Mouse (Mus musculus): ENCODE measurements around the gene Sobp.

DNA sequence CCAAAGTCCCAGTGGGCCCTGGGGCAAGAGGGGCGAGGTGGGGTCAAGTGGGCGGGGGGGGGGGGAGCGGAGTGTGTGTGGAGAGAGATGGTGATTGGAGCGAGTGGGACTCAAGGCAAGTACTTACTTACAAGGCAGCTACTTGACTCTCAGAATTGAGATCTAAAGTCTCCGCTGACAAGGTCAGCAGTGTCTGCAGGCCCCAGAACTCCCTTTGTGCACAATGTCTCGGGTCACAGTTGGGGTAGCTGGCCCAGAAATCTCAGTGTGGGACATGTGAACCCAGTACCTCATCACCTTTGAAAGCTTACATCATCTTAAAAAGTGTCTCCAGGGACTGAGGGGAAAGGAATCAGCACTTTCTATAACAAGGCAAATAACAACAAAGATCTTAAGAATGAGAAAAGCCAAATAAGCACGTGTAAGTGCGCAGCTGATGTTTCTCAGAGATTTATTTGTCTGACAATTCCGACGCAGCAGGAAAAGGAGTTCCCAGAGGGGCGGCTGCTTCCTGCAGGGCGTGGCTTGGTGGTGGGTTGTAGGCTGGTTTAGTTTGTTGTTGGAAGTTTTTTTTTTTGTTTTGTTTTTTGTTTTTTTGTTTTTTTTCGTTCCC lies 172.2 kb downstream of the Sobp start:
- TF ChIP-seq POLR2A (IDR thresholded peaks at IDR 0.05; ENCODE audit: control insufficient read depth, low read depth, low read length) (no peak), CTCF (IDR thresholded peaks at IDR 0.05; ENCODE audit: control insufficient read depth, insufficient read depth, insufficient replicate concordance, low read depth, low read length) (no peak)

Measured in testis, adult 2 months (tissue).